Mouse (Mus musculus) lung, embryonic 16.5 days (tissue): ENCODE measurements at regions not wholly inside any gene's neighbourhood (a gene's known extent, or its start where the extent isn't known, plus 50 kb on each side); places are given as distances from the start of the nearest gene placed in this dataset.
A peak's percentile ranks its signal among the peaks of the same experiment; 100 is the strongest.

Experiments used
- ATAC-seq: fragments of 200-750 bp; cut with Nextera tagmentation; 2 replicates; pipeline ENCODE4 v1.8.0; 2017; ENCODE audit warnings: low read depth, mild to moderate bottlenecking, moderate library complexity
- H3K27ac ChIP-seq: fragments of 300-500 bp; sonication (generic); 2 replicates; pipeline ENCODE4 v1.5.1; 2014; ENCODE audit warnings: mild to moderate bottlenecking, control low read depth, low read length
- H3K27me3 ChIP-seq: fragments of 300-500 bp; sonication (generic); 2 replicates; pipeline ENCODE4 v1.6.1; 2014; ENCODE audit warnings: low read depth, low read length, mixed read lengths; ENCODE audit not compliant: control insufficient read depth, insufficient read depth
- H3K36me3 ChIP-seq: fragments of 300-500 bp; sonication (generic); 2 replicates; pipeline ENCODE4 v1.6.1; 2014; ENCODE audit warnings: low read length; ENCODE audit not compliant: control insufficient read depth, insufficient read depth
- H3K4me1 ChIP-seq: fragments of 300-500 bp; sonication (generic); replicated peaks from 2 replicates; pipeline ENCODE4 v1.6.1; 2014; ENCODE audit warnings: low read length, mixed read lengths; ENCODE audit not compliant: control insufficient read depth, insufficient read depth
- H3K4me2 ChIP-seq: fragments of 300-500 bp; sonication (generic); 2 replicates; pipeline ENCODE4 v1.6.1; 2014; ENCODE audit warnings: low read depth, low read length, control low read depth
- H3K4me3 ChIP-seq: fragments of 300-500 bp; sonication (generic); 2 replicates; pipeline ENCODE4 v1.5.1; 2014; ENCODE audit warnings: mild to moderate bottlenecking, low read length, control low read depth
- H3K9ac ChIP-seq: fragments of 300-500 bp; sonication (generic); 2 replicates; pipeline ENCODE4 v1.6.1; 2014; ENCODE audit warnings: low read length, control low read depth
- H3K9me3 ChIP-seq: fragments of 300-500 bp; sonication (generic); 2 replicates; pipeline ENCODE4 v1.6.1; 2016; ENCODE audit warnings: low read length; ENCODE audit not compliant: control insufficient read depth
- WGBS: fragments of 180-500 bp; shearing (Covaris S2); extraction: QIAGEN DNeasy Blood & Tissue Kit; methylation state at CpG from one replicate; pipeline ENCODE4 v1.1.7; 2014; 5-methylcytosine and 5-hydroxymethylcytosine counted together

- Histone ChIP-seq H3K27me3 (no peaks in the 10 kb centered on the region), H3K9me3 (no peaks in the 10 kb centered on the region), H3K4me3 (no peak overlapping the region), H3K4me2 (no peak overlapping the region), H3K9ac (no peak overlapping the region), H3K4me1 (no peaks in the 10 kb centered on the region), H3K27ac (no peak overlapping the region), H3K36me3 (no peaks in the 10 kb centered on the region)
- ATAC-seq: no peak
- 75% methylated on average over 5 of the region's 5 CpGs for WGBS
Observed at GRCm38 (mm10) chr5:132737966-132738365, 194.8 kb upstream of the Auts2 start.

GRCm38 (mm10) chr5:132728689-132729189 is 185.6 kb upstream of the Auts2 start:
- Histone ChIP-seq H3K4me3 (no peak overlapping the region), H3K9me3 (no peaks in the 10 kb centered on the region), H3K36me3 (no peaks in the 10 kb centered on the region), H3K9ac (no peak overlapping the region), H3K27me3 (no peaks in the 10 kb centered on the region), H3K4me2 (no peak overlapping the region), H3K4me1 (no peaks in the 10 kb centered on the region), H3K27ac (no peak overlapping the region)
- WGBS: 34% methylated on average over 10 of the region's 10 CpGs
- ATAC-seq: no peak

- 56% methylated on average over 2 of the region's 2 CpGs for WGBS
- no peaks in the 10 kb centered on the region for H3K4me1 ChIP-seq
- H3K4me2 ChIP-seq: no peak overlapping the region
- ATAC-seq: peak; percentile 10; the same call in 1 of the 2 replicates
- H3K9me3 ChIP-seq: no peaks in the 10 kb centered on the region
- no peaks in the 10 kb centered on the region for H3K36me3 ChIP-seq
- H3K27ac ChIP-seq: no peak overlapping the region
- no peak overlapping the region for H3K4me3 ChIP-seq
- no peak overlapping the region for H3K9ac ChIP-seq
- H3K27me3 ChIP-seq: no peaks in the 10 kb centered on the region
Observed at GRCm38 (mm10) chr5:132724467-132724866, 181.3 kb upstream of the Auts2 start.

GRCm38 (mm10) chr5:132710301-132710700 is 167.2 kb upstream of the Auts2 start:
- Histone ChIP-seq H3K36me3 (no peaks in the 10 kb centered on the region), H3K4me3 (no peak overlapping the region), H3K4me1 (no peaks in the 10 kb centered on the region), H3K9ac (no peak overlapping the region), H3K27me3 (no peaks in the 10 kb centered on the region), H3K4me2 (no peak overlapping the region), H3K9me3 (peaks cover 3% of the 10 kb centered on the region), H3K27ac (no peak overlapping the region)
- ATAC-seq: no peak
- WGBS: 57% methylated on average over 4 of the region's 4 CpGs

- no peak for ATAC-seq
- WGBS: 67% methylated on average over 4 of the region's 4 CpGs
- H3K4me2 ChIP-seq: no peak overlapping the region
Observed at GRCm38 (mm10) chr5:132707531-132707930, 164.4 kb upstream of the Auts2 start.

GRCm38 (mm10) chr5:132703455-132704100 is 160.4 kb upstream of the Auts2 start:
- no peaks in the 10 kb centered on the region for H3K9me3 ChIP-seq
- H3K9ac ChIP-seq: no peak overlapping the region
- 64% methylated on average over 10 of the region's 10 CpGs for whole genome bisulfite sequencing
- no peak overlapping the region for H3K4me2 ChIP-seq
- H3K4me1 ChIP-seq: no peaks in the 10 kb centered on the region
- no peaks in the 10 kb centered on the region for H3K36me3 ChIP-seq
- H3K27me3 ChIP-seq: no peaks in the 10 kb centered on the region
- H3K27ac ChIP-seq: peak overlapping the region; percentile 49; the same call in 1 of the 2 replicates
- ATAC-seq: peak; percentile 65; the same call in 1 of the 2 replicates
- no peak overlapping the region for H3K4me3 ChIP-seq

More at GRCm38 (mm10) chr5:132707531-132707930, 164.4 kb upstream of the Auts2 start:
- Histone ChIP-seq H3K4me1 (no peaks in the 10 kb centered on the region), H3K27me3 (no peaks in the 10 kb centered on the region), H3K9ac (no peak overlapping the region), H3K9me3 (no peaks in the 10 kb centered on the region), H3K4me3 (no peak overlapping the region), H3K27ac (no peak overlapping the region), H3K36me3 (no peaks in the 10 kb centered on the region)

- Histone ChIP-seq H3K27ac (no peak overlapping the region), H3K4me3 (no peak overlapping the region), H3K4me2 (no peak overlapping the region), H3K9ac (no peak overlapping the region), H3K4me1 (no peaks in the 10 kb centered on the region), H3K36me3 (no peaks in the 10 kb centered on the region), H3K27me3 (no peaks in the 10 kb centered on the region), H3K9me3 (no peaks in the 10 kb centered on the region)
- ATAC-seq: no peak
- 68% methylated on average over 3 of the region's 3 CpGs for WGBS
Observed at GRCm38 (mm10) chr5:132702573-132702972, 159.4 kb upstream of the Auts2 start.

- Histone ChIP-seq H3K4me2 (no peak overlapping the region), H3K9ac (no peak overlapping the region), H3K4me3 (no peak overlapping the region), H3K27me3 (no peaks in the 10 kb centered on the region), H3K27ac (no peak overlapping the region), H3K9me3 (peaks cover 2% of the 10 kb centered on the region; the same call in 1 of the 2 replicates), H3K4me1 (no peaks in the 10 kb centered on the region), H3K36me3 (no peaks in the 10 kb centered on the region)
- 83% methylated on average over 10 of the region's 10 CpGs for whole genome bisulfite sequencing
- ATAC-seq: no peak
Observed at GRCm38 (mm10) chr5:132690784-132691183, 147.6 kb upstream of the Auts2 start.

- Histone ChIP-seq H3K9me3 (no peaks in the 10 kb centered on the region), H3K4me1 (no peaks in the 10 kb centered on the region), H3K9ac (no peak overlapping the region), H3K27me3 (no peaks in the 10 kb centered on the region), H3K27ac (no peak overlapping the region), H3K36me3 (no peaks in the 10 kb centered on the region), H3K4me2 (no peak overlapping the region), H3K4me3 (no peak overlapping the region)
- WGBS: 92% methylated on average over 10 of the region's 11 CpGs
- no peak for ATAC-seq
Observed at GRCm38 (mm10) chr5:132675261-132675660, 132.1 kb upstream of the Auts2 start.
